Mouse (Mus musculus): Measurements from ENCODE around the gene Pknox1. TPM values are rescaled to one million over a fixed set of nuclear protein-coding genes. Genes with fewer than 3 reads are reported as not detected.

Pknox1 gene
- total and polyA plus RNA-seq, 3 experiments = 8.5 to 34.8 (median 25.1) TPM

GRCm38 (mm10) chr17:31535871-31536629 is 28.5 kb upstream of the Pknox1 start:
- H3K27me3 ChIP-seq (ENCODE audit: insufficient read depth, low read length) = peaks cover 31% of the 10 kb centered on the region
- no peak for TF ChIP-seq POLR2AphosphoS5 (IDR thresholded peaks at IDR 0.05; ENCODE audit: insufficient replicate concordance, low read depth, low read length)
- DNase-seq (ENCODE audit: low spot score) (no peak), ATAC-seq (ENCODE audit: extremely low read depth, insufficient number of reproducible peaks, low FRiP score, poor library complexity, severe bottlenecking) (no peak)
- H3K36me3 ChIP-seq (replicated peaks) = peaks cover 18% of the 10 kb centered on the region
- H3K9me3 ChIP-seq (replicated peaks) = no peaks in the 10 kb centered on the region
- H3K4me1 ChIP-seq (ENCODE audit: insufficient read depth, low read depth, low read length) = peaks cover 12% of the 10 kb centered on the region
- H3K4me3 ChIP-seq (ENCODE audit: low read depth, low read length) = no peak overlapping the region

DNA sequence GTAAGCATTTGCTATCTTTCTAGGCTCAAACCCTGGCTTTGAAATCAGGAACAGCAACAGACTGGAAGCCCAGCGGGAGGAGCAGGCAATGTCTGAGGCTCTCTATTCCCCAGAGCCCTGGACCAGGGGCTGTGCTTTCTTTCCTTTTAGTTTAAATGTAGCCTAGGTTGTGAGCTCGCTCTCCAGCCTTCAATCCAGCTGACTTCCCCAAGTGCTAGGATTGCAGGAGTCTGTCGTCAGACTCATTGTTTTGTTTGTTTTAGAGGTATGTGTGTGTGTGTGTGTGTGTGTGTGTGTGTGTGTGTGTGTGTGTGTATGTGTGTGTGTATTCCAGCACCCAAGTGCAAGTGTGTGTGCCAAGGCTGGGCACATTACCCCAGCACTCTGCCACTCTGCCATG is 24.4 kb upstream of the Pknox1 start:
- Histone ChIP-seq H3K36me3 (replicated peaks) (no peaks in the 10 kb centered on the region), H3K4me1 (ENCODE audit: insufficient read depth, low read depth, low read length) (peaks cover 11% of the 10 kb centered on the region), H3K9me3 (replicated peaks) (no peaks in the 10 kb centered on the region), H3K4me3 (ENCODE audit: low read depth, low read length) (no peak overlapping the region), H3K27me3 (ENCODE audit: insufficient read depth, low read length) (peaks cover 45% of the 10 kb centered on the region)
- DNase-seq (ENCODE audit: low spot score) = no peak
- ATAC-seq (ENCODE audit: extremely low read depth, insufficient number of reproducible peaks, low FRiP score, poor library complexity, severe bottlenecking) = no peak
- TF ChIP-seq POLR2AphosphoS5 (IDR thresholded peaks at IDR 0.05; ENCODE audit: insufficient replicate concordance, low read depth, low read length) (no peak), TAL1 (conservative IDR thresholded peaks at IDR 0.05; ENCODE audit: low read depth, low read length) (no peak), GATA1 (IDR thresholded peaks at IDR 0.05; ENCODE audit: borderline replicate concordance, low read length) (no peak), CTCF (IDR thresholded peaks at IDR 0.05; ENCODE audit: low read depth, low read length) (no peak), GATA2 (IDR thresholded peaks at IDR 0.05; ENCODE audit: borderline replicate concordance, low read depth, low read length) (no peak)

- ATAC-seq (ENCODE audit: extremely low read depth, insufficient number of reproducible peaks, low FRiP score, poor library complexity, severe bottlenecking) = no peak
- Histone ChIP-seq H3K27me3 (ENCODE audit: insufficient read depth, low read length) (peaks cover 36% of the 10 kb centered on the region), H3K4me1 (ENCODE audit: insufficient read depth, low read depth, low read length) (peaks cover 2% of the 10 kb centered on the region), H3K9me3 (replicated peaks) (no peaks in the 10 kb centered on the region), H3K36me3 (replicated peaks) (no peaks in the 10 kb centered on the region), H3K4me3 (ENCODE audit: low read depth, low read length) (no peak overlapping the region)
- no peak for DNase-seq (ENCODE audit: low spot score)
- TF ChIP-seq POLR2AphosphoS5 (IDR thresholded peaks at IDR 0.05; ENCODE audit: insufficient replicate concordance, low read depth, low read length) (no peak), GATA2 (IDR thresholded peaks at IDR 0.05; ENCODE audit: borderline replicate concordance, low read depth, low read length) (no peak), GATA1 (IDR thresholded peaks at IDR 0.05; ENCODE audit: borderline replicate concordance, low read length) (no peak), TAL1 (conservative IDR thresholded peaks at IDR 0.05; ENCODE audit: low read depth, low read length) (no peak), CTCF (IDR thresholded peaks at IDR 0.05; ENCODE audit: low read depth, low read length) (no peak)
Observed at GRCm38 (mm10) chr17:31540809-31541459, 23.6 kb upstream of the Pknox1 start.

DNA sequence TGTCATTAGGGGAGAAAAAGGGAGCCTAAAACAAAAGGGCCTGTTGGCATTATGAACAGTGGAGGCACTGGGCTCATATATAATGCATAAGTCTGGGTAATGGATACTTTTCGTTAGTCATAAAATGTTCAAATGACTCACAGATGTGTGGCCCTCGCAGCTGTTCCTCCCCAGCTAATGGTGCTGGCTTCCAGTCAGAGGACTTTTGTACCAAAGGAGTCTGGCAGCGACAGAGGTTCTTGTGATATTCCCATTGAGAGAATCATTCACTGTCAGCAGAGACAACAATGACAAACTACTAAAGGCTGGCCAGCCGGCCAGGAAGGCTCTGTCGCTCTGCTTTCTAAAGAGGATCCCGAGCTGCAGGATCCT is 23.1 kb upstream of the Pknox1 start:
- DNase-seq (ENCODE audit: low spot score) (no peak), ATAC-seq (ENCODE audit: extremely low read depth, insufficient number of reproducible peaks, low FRiP score, poor library complexity, severe bottlenecking) (no peak)
- no peaks in the 10 kb centered on the region for H3K36me3 ChIP-seq (replicated peaks)
- peaks cover 35% of the 10 kb centered on the region for H3K27me3 ChIP-seq (ENCODE audit: insufficient read depth, low read length)
- no peak overlapping the region for H3K4me3 ChIP-seq (ENCODE audit: low read depth, low read length)
- no peaks in the 10 kb centered on the region for H3K9me3 ChIP-seq (replicated peaks)
- TF ChIP-seq CTCF (IDR thresholded peaks at IDR 0.05; ENCODE audit: low read depth, low read length) = no peak
- TF ChIP-seq POLR2AphosphoS5 (IDR thresholded peaks at IDR 0.05; ENCODE audit: insufficient replicate concordance, low read depth, low read length) = no peak
- TF ChIP-seq GATA1 (IDR thresholded peaks at IDR 0.05; ENCODE audit: borderline replicate concordance, low read length) = no peak
- TF ChIP-seq TAL1 (conservative IDR thresholded peaks at IDR 0.05; ENCODE audit: low read depth, low read length) = no peak
- no peak for TF ChIP-seq GATA2 (IDR thresholded peaks at IDR 0.05; ENCODE audit: borderline replicate concordance, low read depth, low read length)
- no peaks in the 10 kb centered on the region for H3K4me1 ChIP-seq (ENCODE audit: insufficient read depth, low read depth, low read length)

DNA sequence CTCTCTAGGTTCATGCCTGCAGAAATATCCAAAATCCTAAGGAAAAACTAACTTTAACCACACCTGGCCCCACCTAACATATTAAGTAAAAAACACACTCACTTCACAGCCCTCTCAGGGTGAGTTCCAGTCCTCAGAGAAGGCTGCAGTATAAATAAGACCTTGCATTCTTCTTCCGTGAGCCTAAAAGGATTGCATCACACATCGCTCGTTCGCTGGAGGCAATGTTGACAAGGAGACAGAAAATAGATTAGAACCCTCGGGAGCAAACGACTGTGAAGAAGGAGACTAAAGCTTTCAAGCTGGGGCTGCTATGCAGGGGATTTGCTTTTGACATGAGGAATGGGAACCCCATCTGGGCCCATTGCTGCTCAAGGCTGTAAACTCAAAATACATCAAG is 21.0 kb upstream of the Pknox1 start:
- peaks cover 27% of the 10 kb centered on the region for H3K27me3 ChIP-seq (ENCODE audit: insufficient read depth, low read length)
- H3K4me3 ChIP-seq (ENCODE audit: low read depth, low read length) = no peak overlapping the region
- DNase-seq (ENCODE audit: low spot score) = no peak
- TF ChIP-seq POLR2AphosphoS5 (IDR thresholded peaks at IDR 0.05; ENCODE audit: insufficient replicate concordance, low read depth, low read length) (no peak), GATA1 (IDR thresholded peaks at IDR 0.05; ENCODE audit: borderline replicate concordance, low read length) (no peak), GATA2 (IDR thresholded peaks at IDR 0.05; ENCODE audit: borderline replicate concordance, low read depth, low read length) (no peak), CTCF (IDR thresholded peaks at IDR 0.05; ENCODE audit: low read depth, low read length) (no peak), TAL1 (conservative IDR thresholded peaks at IDR 0.05; ENCODE audit: low read depth, low read length) (no peak)
- H3K4me1 ChIP-seq (ENCODE audit: insufficient read depth, low read depth, low read length) = no peaks in the 10 kb centered on the region
- no peak for ATAC-seq (ENCODE audit: extremely low read depth, insufficient number of reproducible peaks, low FRiP score, poor library complexity, severe bottlenecking)
- H3K9me3 ChIP-seq (replicated peaks) = no peaks in the 10 kb centered on the region
- H3K36me3 ChIP-seq (replicated peaks) = no peaks in the 10 kb centered on the region

DNA sequence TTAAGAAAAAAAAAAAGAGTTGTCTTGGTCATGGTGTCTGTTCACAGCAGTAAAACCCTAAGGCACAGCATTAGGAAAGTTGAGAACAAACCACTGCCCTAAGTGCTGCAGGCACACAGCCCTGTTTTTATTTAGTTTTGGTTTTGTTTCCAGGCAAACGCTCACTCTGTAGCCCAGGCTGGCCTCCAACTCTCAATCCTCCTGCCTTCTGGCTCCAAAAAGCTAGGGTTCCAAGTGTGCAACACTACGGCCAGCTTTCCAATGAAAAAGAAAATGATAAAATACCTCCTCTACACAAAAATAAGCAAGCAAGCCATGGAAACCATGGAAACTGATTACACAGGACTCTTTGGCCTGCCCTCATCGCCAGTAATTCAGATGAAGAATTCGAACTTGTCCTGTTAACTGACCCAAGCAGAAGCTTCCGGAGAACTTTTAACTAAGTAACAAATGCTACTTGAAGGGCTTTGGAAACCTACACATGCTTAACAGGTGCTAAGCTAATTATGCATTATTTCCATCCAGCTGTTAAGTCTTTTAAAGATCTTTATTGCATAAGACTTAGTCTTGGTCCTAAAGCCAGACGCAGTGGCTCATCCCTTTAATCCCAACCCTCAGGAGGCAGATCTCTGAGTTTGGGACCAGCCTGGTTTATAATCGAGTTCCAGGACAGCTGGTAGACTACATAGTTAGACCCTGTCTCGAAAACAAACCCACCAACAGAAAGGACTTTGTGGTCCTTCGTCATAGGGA is 17.9 kb upstream of the Pknox1 start:
- Histone ChIP-seq H3K9me3 (replicated peaks) (no peaks in the 10 kb centered on the region), H3K4me1 (ENCODE audit: insufficient read depth, low read depth, low read length) (no peaks in the 10 kb centered on the region), H3K27me3 (ENCODE audit: insufficient read depth, low read length) (peaks cover 25% of the 10 kb centered on the region), H3K36me3 (replicated peaks) (no peaks in the 10 kb centered on the region), H3K4me3 (ENCODE audit: low read depth, low read length) (no peak overlapping the region)
- no peak for TF ChIP-seq GATA1 (IDR thresholded peaks at IDR 0.05; ENCODE audit: borderline replicate concordance, low read length)
- no peak for TF ChIP-seq TAL1 (conservative IDR thresholded peaks at IDR 0.05; ENCODE audit: low read depth, low read length)
- TF ChIP-seq POLR2AphosphoS5 (IDR thresholded peaks at IDR 0.05; ENCODE audit: insufficient replicate concordance, low read depth, low read length) = no peak
- TF ChIP-seq CTCF (IDR thresholded peaks at IDR 0.05; ENCODE audit: low read depth, low read length) = no peak
- no peak for TF ChIP-seq GATA2 (IDR thresholded peaks at IDR 0.05; ENCODE audit: borderline replicate concordance, low read depth, low read length)
- DNase-seq (ENCODE audit: low spot score) (no peak), ATAC-seq (ENCODE audit: extremely low read depth, insufficient number of reproducible peaks, low FRiP score, poor library complexity, severe bottlenecking) (no peak)

Measured in G1E (cell line).